Mouse (Mus musculus): Measurements from ENCODE around the gene Pkm. TPM values are rescaled to one million over a fixed set of nuclear protein-coding genes. Genes with fewer than 3 reads are reported as not detected.

Gene Pkm
- total and polyA plus RNA-seq, 3 experiments: 71.6 to 2,746 (median 710) TPM

GRCm38 (mm10) chr9:59667250-59667649 is 11.1 kb downstream of the Pkm start:
- no peak overlapping the region for H3K27ac ChIP-seq (ENCODE audit: control insufficient read depth, low read depth, low read length)
- H3K27me3 ChIP-seq (ENCODE audit: control insufficient read depth in 1 of 2, insufficient read depth in 2 of 2, low read length in 2 of 2): no peaks in the 10 kb centered on the region
- peaks cover 18% of the 10 kb centered on the region for H3K79me2 ChIP-seq (ENCODE audit: control insufficient read depth, insufficient read depth, low read length, poor library complexity)
- H3K4me3 ChIP-seq (ENCODE audit: control insufficient read depth in 1 of 2, insufficient read depth in 1 of 2, low read depth in 2 of 2, low read length in 2 of 2): no peak overlapping the region
- TF ChIP-seq BHLHE40 (IDR thresholded peaks at IDR 0.05; ENCODE audit: borderline replicate concordance, low read depth, low read length): no peak
- peak; percentile 53 for TF ChIP-seq SIN3A (IDR thresholded peaks at IDR 0.05; ENCODE audit: low read length)
- peak; percentile 30 to 35; a peak in 1 of 4 replicates for TF ChIP-seq EP300 (IDR thresholded peaks at IDR 0.05; ENCODE audit: low read depth in 1 of 2, low read length in 2 of 2)
- TF ChIP-seq ZNF384 (IDR thresholded peaks at IDR 0.05; ENCODE audit: low read depth, low read length): no peak
- no peak for TF ChIP-seq TCF12 (IDR thresholded peaks at IDR 0.05; ENCODE audit: low read depth, low read length)
- TF ChIP-seq USF1 (IDR thresholded peaks at IDR 0.05; ENCODE audit: low read depth, low read length): no peak
- TF ChIP-seq RCOR1 (IDR thresholded peaks at IDR 0.05; ENCODE audit: low read depth, low read length): peak; percentile 65; the same call in 1 of the 2 replicates
- TF ChIP-seq E2F4 (IDR thresholded peaks at IDR 0.05; ENCODE audit: borderline replicate concordance, low read depth, low read length): no peak
- no peak for TF ChIP-seq SMC3 (IDR thresholded peaks at IDR 0.05; ENCODE audit: low read depth, low read length)
- TF ChIP-seq GATA1 (IDR thresholded peaks at IDR 0.05; ENCODE audit: low read depth, low read length): peak; percentile 42; the same call in 1 of the 2 replicates
- TF ChIP-seq ZMIZ1 (IDR thresholded peaks at IDR 0.05; ENCODE audit: low read depth, low read length): no peak
- no peak for TF ChIP-seq KAT2A (conservative IDR thresholded peaks at IDR 0.05; ENCODE audit: low read depth, low read length)
- no peak for TF ChIP-seq ZKSCAN1 (IDR thresholded peaks at IDR 0.05; ENCODE audit: low read depth, low read length)
- peak; percentile 64; the same call in 1 of the 2 replicates for TF ChIP-seq MAFK (IDR thresholded peaks at IDR 0.05; ENCODE audit: borderline replicate concordance, low read depth, low read length)
- TF ChIP-seq GABPA (IDR thresholded peaks at IDR 0.05; ENCODE audit: low read depth, low read length): no peak
- TF ChIP-seq TAL1 (IDR thresholded peaks at IDR 0.05; ENCODE audit: low read length): peak; percentile 74
- TF ChIP-seq UBTF (IDR thresholded peaks at IDR 0.05; ENCODE audit: borderline replicate concordance, insufficient read depth, low read depth, low read length): no peak
- no peak for TF ChIP-seq MAZ (IDR thresholded peaks at IDR 0.05; ENCODE audit: low read depth, low read length)
- peak; percentile 81 for TF ChIP-seq ETS1 (IDR thresholded peaks at IDR 0.05; ENCODE audit: low read depth, low read length)
- TF ChIP-seq CTCF (IDR thresholded peaks at IDR 0.05 in 2 of 3, conservative IDR thresholded peaks at IDR 0.05 in 1 of 3; ENCODE audit: control insufficient read depth in 1 of 3, insufficient read depth in 1 of 3, low read depth in 2 of 3, low read length in 3 of 3, poor library complexity in 1 of 3, severe bottlenecking in 1 of 3): no peak
- no peaks in the 10 kb centered on the region for H3K9me3 ChIP-seq (replicated peaks; ENCODE audit: insufficient read depth, low read length)
- peak; percentile 81 for DNase-seq (ENCODE audit: low read depth, low spot score)
- peaks cover 0 to 13% of the 10 kb centered on the region in 2 experiments; a peak in 3 of 4 replicates for H3K4me1 ChIP-seq (ENCODE audit: control insufficient read depth in 1 of 2, insufficient read depth in 2 of 2, low read length in 2 of 2)
- peaks cover 19 to 30% of the 10 kb centered on the region in 2 experiments for H3K36me3 ChIP-seq (ENCODE audit: control insufficient read depth in 1 of 2, insufficient read depth in 2 of 2, low read length in 2 of 2)
- no peak overlapping the region for H3K9ac ChIP-seq (ENCODE audit: control insufficient read depth, low read depth, low read length, poor library complexity, severe bottlenecking)

DNA sequence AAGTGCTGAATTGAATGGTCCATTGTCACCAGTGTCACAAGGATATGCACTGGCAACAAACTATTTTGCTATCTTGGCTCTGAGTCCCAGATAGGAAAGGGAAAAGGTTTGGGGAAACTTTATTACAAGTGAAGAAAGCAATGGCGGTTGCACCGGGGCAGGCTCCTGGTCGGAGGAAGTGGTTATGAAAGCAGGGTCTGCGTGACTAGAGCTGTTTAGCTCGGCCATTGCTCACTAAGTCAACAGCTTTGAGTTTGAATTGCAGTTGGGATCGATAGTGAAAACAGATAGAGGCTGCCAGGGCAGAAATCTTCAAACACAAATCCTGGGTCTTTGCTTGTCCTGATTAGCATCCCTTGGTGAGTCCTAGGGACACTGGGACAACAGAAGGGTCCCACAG is 11.7 kb downstream of the Pkm start:
- peak; percentile 12 for DNase-seq (ENCODE audit: low read depth, low spot score)
- Histone ChIP-seq H3K27ac (ENCODE audit: control insufficient read depth, low read depth, low read length) (no peak overlapping the region), H3K36me3 (ENCODE audit: control insufficient read depth in 1 of 2, insufficient read depth in 2 of 2, low read length in 2 of 2) (peaks cover 16 to 28% of the 10 kb centered on the region in 2 experiments), H3K4me3 (ENCODE audit: control insufficient read depth in 1 of 2, insufficient read depth in 1 of 2, low read depth in 2 of 2, low read length in 2 of 2) (no peak overlapping the region), H3K79me2 (ENCODE audit: control insufficient read depth, insufficient read depth, low read length, poor library complexity) (peaks cover 13% of the 10 kb centered on the region; the same call in 1 of the 2 replicates), H3K4me1 (ENCODE audit: control insufficient read depth in 1 of 2, insufficient read depth in 2 of 2, low read length in 2 of 2) (peaks cover 0 to 11% of the 10 kb centered on the region in 2 experiments; a peak in 3 of 4 replicates), H3K9me3 (replicated peaks; ENCODE audit: insufficient read depth, low read length) (no peaks in the 10 kb centered on the region), H3K27me3 (ENCODE audit: control insufficient read depth in 1 of 2, insufficient read depth in 2 of 2, low read length in 2 of 2) (no peaks in the 10 kb centered on the region), H3K9ac (ENCODE audit: control insufficient read depth, low read depth, low read length, poor library complexity, severe bottlenecking) (no peak overlapping the region)
- TF ChIP-seq RAD21 (IDR thresholded peaks at IDR 0.05; ENCODE audit: low read depth, low read length) (no peak), MXI1 (IDR thresholded peaks at IDR 0.05; ENCODE audit: low read depth, low read length) (peak; percentile 15; the same call in 1 of the 2 replicates)

Data from MEL (cell line).